Mouse (Mus musculus) cerebellum, adult 2 months (tissue): ENCODE data around the gene Hdac9.

Source experiments
- CTCF ChIP-seq: fragments of 200-500 bp; IDR thresholded peaks from 2 replicates; pipeline ENCODE4 v1.5.1; 2011; ENCODE audit warnings: low read depth, mild to moderate bottlenecking, control low read depth, low read length, moderate library complexity, borderline replicate concordance; ENCODE audit not compliant: insufficient read depth
- POLR2A ChIP-seq: fragments of 200-500 bp; IDR thresholded peaks from 2 replicates; pipeline ENCODE4 v1.6.1; 2011; ENCODE audit warnings: low read length, control low read depth, borderline replicate concordance; ENCODE audit not compliant: insufficient read depth

- TF ChIP-seq CTCF: no peak
- TF ChIP-seq POLR2A: no peak
Measured at GRCm38 (mm10) chr12:34680576-34680975, 236.3 kb downstream of the Hdac9 start.
